Mouse (Mus musculus) left cerebral cortex, adult 2 months (tissue): ENCODE data around the gene Stxbp3. TPM values are rescaled to one million over a fixed set of nuclear protein-coding genes. Genes with fewer than 3 reads are reported as not detected.

Source experiments
- DNase-seq, 2 experiments: peaks; one replicate each; pipeline ENCODE4 v3.0.0; 2021 to 2022; ENCODE audit warnings: low spot score in 2 of 2, mixed read lengths in 1 of 2; ENCODE audit errors: extremely low spot score in 1 of 2
- H3K27ac ChIP-seq: fragments of 200-600 bp; 2 replicates; pipeline ENCODE4 v1.8.1; 2022
- H3K4me3 ChIP-seq: fragments of 200-600 bp; 2 replicates; pipeline ENCODE4 v1.8.1; 2022
- CTCF ChIP-seq: fragments of 200-600 bp; IDR thresholded peaks from 2 replicates; pipeline ENCODE4 v1.8.1; 2022; ENCODE audit warnings: antibody characterized with exemption, mild to moderate bottlenecking, moderate library complexity
- intact Hi-C: fragments of 180-260 bp; cut with DNase I; formaldehyde crosslinking; loops from one replicate; pipeline ENCODE4 v1.15.1; 2025
- total RNA-seq, 2 experiments: library from RNA; stranded (reverse); gene quantifications; 2 replicates each; pipeline ENCODE4 v1.2.3; 2021

Stxbp3 gene
- total RNA-seq, 2 experiments from 2014 or later: 17.8 to 23.1 TPM

DNA sequence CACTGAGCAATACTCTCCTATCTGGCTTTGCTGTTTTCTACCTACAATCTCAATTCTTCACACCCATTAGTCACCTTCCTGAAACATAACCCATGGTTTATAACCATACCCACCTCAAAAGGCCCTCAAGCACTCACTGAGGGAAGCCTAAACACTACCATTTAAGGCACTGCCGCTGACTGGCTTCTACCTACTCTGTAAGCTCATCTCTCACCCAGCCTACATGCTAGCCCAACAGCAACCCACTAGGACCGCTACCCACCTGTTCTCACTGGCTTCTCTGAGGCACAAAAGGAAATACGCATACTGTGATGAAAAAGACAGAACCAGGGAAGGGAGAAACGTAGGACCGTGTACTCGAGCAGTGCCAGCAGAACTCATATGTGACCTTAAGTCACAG, 8.6 kb downstream of the Stxbp3 start:
- Histone ChIP-seq H3K4me3 (no peak overlapping the region), H3K27ac (no peak overlapping the region)
- intact Hi-C loops: no loop called here
- TF ChIP-seq CTCF: no peak
- no peak for DNase-seq

DNA sequence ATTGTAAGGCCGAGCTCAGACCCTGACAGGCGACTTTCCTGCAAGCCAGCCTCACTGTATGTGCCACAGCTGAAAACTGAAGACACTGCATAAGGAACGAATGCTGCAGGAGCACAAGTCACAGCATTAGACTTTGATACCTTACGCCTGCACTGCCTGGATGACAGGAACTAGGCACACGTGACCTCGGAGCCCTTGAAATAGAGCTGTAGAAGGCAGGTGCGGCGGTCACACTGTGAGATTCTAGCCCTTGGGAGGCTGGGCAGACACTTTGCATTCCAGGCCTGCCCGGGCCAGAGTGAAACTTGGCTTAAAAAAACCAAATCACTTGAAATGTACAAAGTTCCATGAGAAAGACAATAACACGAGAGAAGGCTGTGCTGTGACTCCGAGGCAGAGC, 9.8 kb downstream of the Stxbp3 start:
- H3K27ac ChIP-seq: no peak overlapping the region
- no peak for DNase-seq

DNA sequence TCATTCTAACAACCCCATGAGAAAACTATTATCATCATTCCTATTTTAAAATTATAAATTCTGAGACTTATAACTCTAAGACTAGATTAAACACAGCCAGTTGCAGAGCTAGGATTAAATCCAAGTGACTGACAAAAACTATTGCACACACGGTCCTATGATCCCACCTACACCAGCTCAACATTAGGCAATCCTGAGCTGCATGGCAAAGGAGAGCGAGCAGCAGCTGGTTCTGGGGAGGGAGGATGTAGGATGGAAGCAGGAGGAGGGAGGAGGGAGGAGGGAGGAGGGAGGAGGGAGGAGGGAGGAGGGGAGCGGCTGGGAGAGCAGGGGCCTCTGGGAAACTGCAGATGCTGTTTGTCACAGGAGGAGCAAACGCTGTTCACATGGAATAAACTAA, 24.7 kb downstream of the Stxbp3 start:
- H3K27ac ChIP-seq: no peak overlapping the region
- no peak overlapping the region for H3K4me3 ChIP-seq
- DNase-seq: no peak
- intact Hi-C loops: no loop called here
- TF ChIP-seq CTCF: no peak

More for the DNA sequence above, 9.8 kb downstream of the Stxbp3 start:
- TF ChIP-seq CTCF: no peak
- intact Hi-C loops: no loop called here
- H3K4me3 ChIP-seq: no peak overlapping the region

GRCm38 (mm10) chr3:108810747-108811263, 29.5 kb downstream of the Stxbp3 start:
- TF ChIP-seq CTCF: no peak
- Histone ChIP-seq H3K27ac (no peak overlapping the region), H3K4me3 (no peak overlapping the region)
- no peak for DNase-seq
- intact Hi-C loops: no loop called here

GRCm38 (mm10) chr3:108805622-108806021, 34.7 kb downstream of the Stxbp3 start:
- TF ChIP-seq CTCF: no peak
- Histone ChIP-seq H3K4me3 (no peak overlapping the region), H3K27ac (no peak overlapping the region)
- intact Hi-C loops: no loop called here
- DNase-seq: no peak

GRCm38 (mm10) chr3:108798375-108798774, 42.0 kb downstream of the Stxbp3 start:
- Histone ChIP-seq H3K4me3 (no peak overlapping the region), H3K27ac (no peak overlapping the region)
- no peak for DNase-seq
- intact Hi-C loops: no loop called here
- peak; percentile 42 for TF ChIP-seq CTCF

- Histone ChIP-seq H3K27ac (no peak overlapping the region), H3K4me3 (no peak overlapping the region)
- DNase-seq: no peak
- no peak for TF ChIP-seq CTCF
- intact Hi-C loops: no loop called here
These were observed 42.6 kb downstream of the Stxbp3 start for GRCm38 (mm10) chr3:108797723-108798122.

- DNase-seq: no peak
- TF ChIP-seq CTCF: no peak
- Histone ChIP-seq H3K27ac (no peak overlapping the region), H3K4me3 (no peak overlapping the region)
- intact Hi-C loops: no loop called here
These were observed 43.9 kb downstream of the Stxbp3 start for GRCm38 (mm10) chr3:108796386-108796785.

DNA sequence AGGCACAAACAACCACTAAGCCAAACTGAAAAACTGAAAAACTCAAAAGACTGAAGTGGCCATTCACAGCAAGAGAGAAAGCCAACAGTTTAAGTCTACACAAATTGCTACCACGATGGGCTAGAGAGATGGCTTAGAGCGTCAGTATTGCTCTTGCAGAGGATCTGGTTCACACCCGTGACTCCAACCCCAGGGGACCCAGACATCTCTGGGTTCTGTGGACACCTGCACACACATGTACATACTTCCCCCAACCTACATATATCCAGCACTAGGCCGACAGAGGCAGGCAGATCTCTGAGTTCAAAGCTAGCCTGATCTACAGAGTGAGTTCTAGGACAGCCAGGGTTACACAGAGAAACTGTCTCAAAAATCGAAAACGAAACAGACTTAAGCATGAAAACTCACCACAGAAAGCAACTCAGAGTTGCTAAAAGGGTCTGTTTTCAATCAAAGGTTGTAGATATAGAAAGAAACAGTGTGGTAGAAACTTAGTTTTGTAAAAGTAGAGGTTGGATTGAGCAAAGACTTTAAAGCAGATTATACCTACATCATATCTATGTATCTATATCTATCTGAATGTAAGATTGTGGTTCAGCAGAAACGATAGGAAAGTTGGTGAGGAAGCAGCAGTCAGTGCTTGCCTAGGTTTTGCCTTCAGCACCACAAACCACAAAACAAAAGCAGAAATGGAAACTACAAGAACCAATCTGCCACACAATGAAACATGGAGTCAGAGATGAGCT, 44.6 kb downstream of the Stxbp3 start:
- DNase-seq: no peak
- H3K4me3 ChIP-seq: no peak overlapping the region
- intact Hi-C loops: no loop called here
- TF ChIP-seq CTCF: no peak
- H3K27ac ChIP-seq: no peak overlapping the region

DNA sequence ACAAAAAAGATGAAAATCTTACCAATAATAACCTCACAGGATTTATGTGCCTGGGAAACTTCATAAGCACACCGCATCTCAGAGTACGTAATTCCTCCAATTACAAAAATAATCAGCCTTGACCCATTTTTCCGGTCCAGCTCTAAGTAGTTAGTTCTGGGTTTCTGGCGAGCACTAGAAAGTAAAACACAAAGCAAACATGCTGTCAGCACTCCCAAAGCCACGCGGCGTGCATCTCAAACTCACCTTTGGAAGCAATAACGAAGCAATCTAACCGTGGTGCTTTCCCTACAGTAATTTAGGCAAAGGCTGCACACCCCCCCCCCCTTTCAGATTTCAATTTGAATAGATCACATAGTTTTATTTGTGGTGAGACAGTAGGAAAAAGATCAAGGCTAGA, 45.5 kb downstream of the Stxbp3 start:
- no peak for DNase-seq
- TF ChIP-seq CTCF: no peak
- Histone ChIP-seq H3K27ac (no peak overlapping the region), H3K4me3 (no peak overlapping the region)
- intact Hi-C loops: no loop called here

DNA sequence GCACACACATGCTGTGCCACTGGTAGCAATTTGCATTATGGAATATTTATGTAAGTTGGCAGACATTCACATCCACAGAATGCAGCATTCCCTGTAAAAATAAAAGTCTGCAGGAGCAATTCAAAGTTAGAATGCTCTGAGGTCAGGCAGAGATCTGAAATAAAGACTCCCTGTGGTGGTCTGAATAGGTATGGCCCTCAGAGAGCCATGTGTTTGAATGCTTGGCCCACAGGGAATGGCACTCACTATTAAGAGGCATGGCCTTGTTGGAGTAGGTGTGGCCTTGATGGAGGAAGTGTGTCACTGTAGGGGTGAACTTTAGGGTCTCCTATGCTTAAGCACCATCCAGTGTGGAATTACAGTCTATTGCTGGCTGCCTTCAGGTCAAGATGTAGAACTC, 47.9 kb downstream of the Stxbp3 start:
- TF ChIP-seq CTCF: no peak
- DNase-seq: no peak
- intact Hi-C loops: no loop called here

GRCm38 (mm10) chr3:108791054-108791706, 49.1 kb downstream of the Stxbp3 start:
- no peak overlapping the region for H3K27ac ChIP-seq
- intact Hi-C loops: no loop called here
- H3K4me3 ChIP-seq: no peak overlapping the region
- no peak for TF ChIP-seq CTCF
- DNase-seq: no peak

More for the DNA sequence above, 47.9 kb downstream of the Stxbp3 start:
- no peak overlapping the region for H3K27ac ChIP-seq
- no peak overlapping the region for H3K4me3 ChIP-seq
